Mouse (Mus musculus): ENCODE data around the gene Get4. TPM values are rescaled to one million over a fixed set of nuclear protein-coding genes. Genes with fewer than 3 reads are reported as not detected.

Gene Get4
- total RNA-seq, 2 experiments from 2014 or later = 44.8 to 48.9 TPM

GRCm38 (mm10) chr5:139261403-139261802 lies 9.3 kb downstream of the Get4 start:
- DNase-seq (ENCODE audit: extremely low spot score in 1 of 2, low spot score in 2 of 2) = no peak
- Histone ChIP-seq H3K27ac (no peak overlapping the region), H3K4me3 (no peak overlapping the region)
- no peak for TF ChIP-seq CTCF (IDR thresholded peaks at IDR 0.05)
- intact Hi-C loops (cut with DNase I) = no loop called here

GRCm38 (mm10) chr5:139267661-139268060 lies 15.5 kb downstream of the Get4 start:
- DNase-seq (ENCODE audit: extremely low spot score in 1 of 2, low spot score in 2 of 2) = no peak
- intact Hi-C loops (cut with DNase I) = no loop called here
- Histone ChIP-seq H3K27ac (no peak overlapping the region), H3K4me3 (no peak overlapping the region)
- TF ChIP-seq CTCF (IDR thresholded peaks at IDR 0.05) = no peak

GRCm38 (mm10) chr5:139270806-139271521 lies 18.8 kb downstream of the Get4 start:
- no peak overlapping the region for H3K4me3 ChIP-seq
- peak overlapping the region; percentile 53 for H3K27ac ChIP-seq
- no peak for DNase-seq (ENCODE audit: extremely low spot score in 1 of 2, low spot score in 2 of 2)
- no peak for TF ChIP-seq CTCF (IDR thresholded peaks at IDR 0.05)
- intact Hi-C loops (cut with DNase I) = no loop called here

GRCm38 (mm10) chr5:139271994-139272554 lies 19.9 kb downstream of the Get4 start:
- no peak overlapping the region for H3K27ac ChIP-seq
- H3K4me3 ChIP-seq = no peak overlapping the region
- no peak for TF ChIP-seq CTCF (IDR thresholded peaks at IDR 0.05)
- DNase-seq (ENCODE audit: extremely low spot score in 1 of 2, low spot score in 2 of 2) = no peak
- intact Hi-C loops (cut with DNase I) = no loop called here

- intact Hi-C loops (cut with DNase I) = no loop called here
- no peak for TF ChIP-seq CTCF (IDR thresholded peaks at IDR 0.05)
- Histone ChIP-seq H3K4me3 (no peak overlapping the region), H3K27ac (0 out of 2 replicates have a peak overlapping the region, but pooled peaks have one; percentile 7)
- DNase-seq (ENCODE audit: extremely low spot score in 1 of 2, low spot score in 2 of 2) = peak; percentile 57 to 59
Measured at GRCm38 (mm10) chr5:139277287-139277686, 25.2 kb downstream of the Get4 start.

- DNase-seq (ENCODE audit: extremely low spot score in 1 of 2, low spot score in 2 of 2) = no peak
- H3K27ac ChIP-seq = peak overlapping the region; percentile 54; the same call in 1 of the 2 replicates
- TF ChIP-seq CTCF (IDR thresholded peaks at IDR 0.05) = no peak
- H3K4me3 ChIP-seq = no peak overlapping the region
- intact Hi-C loops (cut with DNase I) = loop anchor here (1.0 to 5.0 kb wide), 3 partner anchors 44 to 186 kb away; partner anchors contain the start of gene Adap1
Measured at GRCm38 (mm10) chr5:139281373-139282112, 29.4 kb downstream of the Get4 start.

GRCm38 (mm10) chr5:139282191-139282590 lies 30.1 kb downstream of the Get4 start:
- peak; percentile 97 for TF ChIP-seq CTCF (IDR thresholded peaks at IDR 0.05)
- peak; percentile 84 to 92 for DNase-seq (ENCODE audit: extremely low spot score in 1 of 2, low spot score in 2 of 2)
- intact Hi-C loops (cut with DNase I) = loop anchor here (1.0 to 5.0 kb wide), 3 partner anchors 43 to 185 kb away; partner anchors contain the start of gene Adap1
- Histone ChIP-seq H3K27ac (peak overlapping the region; percentile 54; the same call in 1 of the 2 replicates), H3K4me3 (no peak overlapping the region)

- no peak; the same call in 1 of the 2 replicates for TF ChIP-seq CTCF (IDR thresholded peaks at IDR 0.05)
- intact Hi-C loops (cut with DNase I) = loop anchor here (5.0 kb wide), 1 partner anchor 184 kb away; no protein-coding TSS in a partner anchor
- DNase-seq (ENCODE audit: extremely low spot score in 1 of 2, low spot score in 2 of 2) = no peak
- H3K4me3 ChIP-seq = no peak overlapping the region
- H3K27ac ChIP-seq = peak overlapping the region; percentile 63
Measured at GRCm38 (mm10) chr5:139283460-139284180, 31.5 kb downstream of the Get4 start.

GRCm38 (mm10) chr5:139285383-139286067 lies 33.4 kb downstream of the Get4 start:
- no peak for TF ChIP-seq CTCF (IDR thresholded peaks at IDR 0.05)
- Histone ChIP-seq H3K4me3 (no peak overlapping the region), H3K27ac (peak overlapping the region; percentile 74)
- DNase-seq (ENCODE audit: extremely low spot score in 1 of 2, low spot score in 2 of 2) = no peak
- intact Hi-C loops (cut with DNase I) = no loop called here

GRCm38 (mm10) chr5:139286142-139286941 lies 34.2 kb downstream of the Get4 start:
- Histone ChIP-seq H3K4me3 (no peak overlapping the region), H3K27ac (peak overlapping the region; percentile 74)
- intact Hi-C loops (cut with DNase I) = no loop called here
- no peak for DNase-seq (ENCODE audit: extremely low spot score in 1 of 2, low spot score in 2 of 2)
- TF ChIP-seq CTCF (IDR thresholded peaks at IDR 0.05) = no peak

Measured in left cerebral cortex, adult 2 months (tissue).